ENCODE assay signal across 20 mouse cellular contexts in the genomic region with DNA sequence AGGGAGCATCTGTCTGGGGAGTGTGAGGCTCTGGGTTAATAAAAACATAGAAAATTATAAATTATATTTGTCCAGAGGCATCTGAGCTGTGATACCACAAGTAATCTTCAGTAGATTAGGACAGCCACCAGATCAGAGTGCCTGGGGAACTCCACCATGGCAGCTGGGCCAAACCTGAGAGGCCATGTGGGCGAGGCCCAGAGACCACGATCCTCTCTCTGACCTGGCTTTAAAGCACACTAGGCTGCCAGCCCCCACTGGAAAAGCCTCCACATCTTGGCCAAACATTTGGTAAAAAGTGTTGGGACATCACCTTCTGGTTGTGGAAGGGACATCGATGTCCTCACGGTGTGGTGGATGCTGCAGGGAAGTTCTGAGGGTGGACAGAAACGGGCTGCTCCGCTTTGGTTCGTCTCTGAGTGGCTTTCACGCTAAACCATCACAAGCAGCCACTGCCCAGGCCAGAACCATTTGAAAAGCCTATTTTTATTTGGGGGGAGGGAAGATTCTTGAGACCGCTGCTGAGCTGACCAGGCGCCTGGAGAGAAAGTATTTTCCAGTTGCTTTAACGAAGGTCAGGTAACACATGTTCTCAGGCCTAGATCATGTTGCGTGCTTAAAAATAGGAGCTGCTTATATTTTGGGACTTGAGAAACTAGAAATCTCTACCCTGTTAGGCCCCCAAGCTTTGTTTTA. TPM values are rescaled to one million over a fixed set of nuclear protein-coding genes. Genes with fewer than 3 reads are reported as not detected.
DNase-seq lines count a peak whose midpoint lies in the region; ATAC-seq and TF ChIP-seq lines count a peak whose summit lies in the region.
"Had no signal": no experiment of that assay in that cellular context is flagged by ENCODE, and none has a peak within 500 bp of the region (broad histone marks: within the 10 kb centered on the region; RNA-seq: fewer than 3 reads in every experiment).

No protein-coding gene starts in this region.

- H3K36me3 ChIP-seq in heart, embryonic 10.5 days = no peaks in the 10 kb centered on the region
- no peaks in the 10 kb centered on the region for H3K36me3 ChIP-seq in embryonic facial prominence, embryonic 10.5 days (replicated peaks)
- no peaks in the 10 kb centered on the region for H3K36me3 ChIP-seq in embryonic facial prominence, embryonic 15.5 days
- H3K36me3 ChIP-seq in myocyte (ENCODE audit: control insufficient read depth, insufficient read depth) = no peaks in the 10 kb centered on the region
- H3K36me3 ChIP-seq: liver, embryonic 13.5 days had no signal

- H3ac ChIP-seq in myocyte (ENCODE audit: control insufficient read depth, insufficient read length) = no peak overlapping the region

- H3K4me2 ChIP-seq in embryonic facial prominence, embryonic 15.5 days (replicated peaks) = no peak overlapping the region
- peak overlapping the region; percentile 59 for H3K4me2 ChIP-seq in myocyte (ENCODE audit: low read depth)
- H3K4me2 ChIP-seq: forebrain, embryonic 13.5 days; liver, embryonic 13.5 days had no signal

- H3K79me2 ChIP-seq in myocyte (ENCODE audit: control insufficient read depth, insufficient read depth) = no peaks in the 10 kb centered on the region

- no peak overlapping the region for H3K9ac ChIP-seq in embryonic facial prominence, embryonic 15.5 days
- H3K9ac ChIP-seq: forebrain, embryonic 13.5 days; liver, embryonic 13.5 days had no signal

- H3K4me1 ChIP-seq in heart, embryonic 10.5 days = peaks cover 11% of the 10 kb centered on the region
- H3K4me1 ChIP-seq in embryonic facial prominence, embryonic 10.5 days = peaks cover 15% of the 10 kb centered on the region
- no peaks in the 10 kb centered on the region for H3K4me1 ChIP-seq in embryonic facial prominence, embryonic 15.5 days
- H3K4me1 ChIP-seq: liver, embryonic 13.5 days had no signal

- TF ChIP-seq POLR2A in myocyte (IDR thresholded peaks at IDR 0.05; ENCODE audit: insufficient read length, low read depth) = no peak

- ATAC-seq in embryonic facial prominence, embryonic 15.5 days (ENCODE audit: insufficient number of reproducible peaks, low FRiP score, low TSS enrichment, low read depth) = no peak
- ATAC-seq: forebrain, embryonic 13.5 days had no signal

- H3K27me3 ChIP-seq in heart, embryonic 10.5 days (ENCODE audit: insufficient read depth, poor library complexity, severe bottlenecking) = no peaks in the 10 kb centered on the region
- no peaks in the 10 kb centered on the region for H3K27me3 ChIP-seq in embryonic facial prominence, embryonic 10.5 days (replicated peaks; ENCODE audit: low read depth, poor library complexity, severe bottlenecking)
- no peaks in the 10 kb centered on the region for H3K27me3 ChIP-seq in embryonic facial prominence, embryonic 15.5 days
- H3K27me3 ChIP-seq in myocyte (ENCODE audit: control insufficient read depth, insufficient read depth, insufficient read length) = no peaks in the 10 kb centered on the region
- H3K27me3 ChIP-seq: forebrain, embryonic 13.5 days; liver, embryonic 13.5 days had no signal

- no peak for DNase-seq in heart, embryonic 10.5 days (ENCODE audit: low spot score)
- no peak for DNase-seq in heart, adult 8-10 months (ENCODE audit: low spot score)
- no peak for DNase-seq in embryonic facial prominence, embryonic 10.5 days (ENCODE audit: low spot score)
- no peak for DNase-seq in urinary bladder, adult 2 months (ENCODE audit: low spot score)
- DNase-seq in layer of hippocampus, adult 9-10 months (ENCODE audit: low spot score) = no peak
- DNase-seq: adrenal gland, adult 8-10 months; embryo, embryonic 11 days; heart, adult 11 months; heart, postnatal 4 days; kidney, adult 18-20 months; liver, embryonic 13.5 days; lung, postnatal 14 days; midbrain, embryonic 14.5 days; spleen, adult 18-20 months had no signal

- H3K27ac ChIP-seq in heart, embryonic 10.5 days = peak overlapping the region; percentile 53
- H3K27ac ChIP-seq in embryonic facial prominence, embryonic 10.5 days (replicated peaks) = 0 out of 2 replicates have a peak overlapping the region, but pooled peaks have one; percentile 24
- peak overlapping the region; percentile 13; the same call in 1 of the 2 replicates for H3K27ac ChIP-seq in embryonic facial prominence, embryonic 15.5 days (replicated peaks)
- H3K27ac ChIP-seq: forebrain, embryonic 13.5 days; kidney, postnatal 0 days; layer of hippocampus, adult 2 months; liver, embryonic 13.5 days had no signal

- H3K4me3 ChIP-seq in heart, embryonic 10.5 days = no peak overlapping the region
- H3K4me3 ChIP-seq in embryonic facial prominence, embryonic 10.5 days = no peak overlapping the region
- H3K4me3 ChIP-seq in embryonic facial prominence, embryonic 15.5 days (replicated peaks) = no peak overlapping the region
- H3K4me3 ChIP-seq in myocyte = no peak overlapping the region
- H3K4me3 ChIP-seq: forebrain, embryonic 13.5 days; layer of hippocampus, adult 2 months; liver, embryonic 13.5 days; megakaryocyte, embryonic 14.5 days had no signal

- H3K9me3 ChIP-seq in heart, embryonic 10.5 days = no peaks in the 10 kb centered on the region
- H3K9me3 ChIP-seq in embryonic facial prominence, embryonic 10.5 days = no peaks in the 10 kb centered on the region
- H3K9me3 ChIP-seq in embryonic facial prominence, embryonic 15.5 days (replicated peaks) = no peaks in the 10 kb centered on the region
- H3K9me3 ChIP-seq: forebrain, embryonic 13.5 days; liver, embryonic 13.5 days; megakaryocyte, embryonic 14.5 days had no signal

- WGBS in heart, embryonic 10.5 days = 73% methylated on average over 12 of the region's 12 CpGs
- 82% methylated on average over 12 of the region's 12 CpGs for WGBS in embryonic facial prominence, embryonic 10.5 days
- 70% methylated on average over 12 of the region's 12 CpGs for WGBS in embryonic facial prominence, embryonic 15.5 days

TF ChIP-seq in myocyte, 11 proteins besides CTCF, POLR2A, EP300 and RAD21:
- TF ChIP-seq SRF (IDR thresholded peaks at IDR 0.05; ENCODE audit: control insufficient read depth, insufficient read length, low read depth) = no peak
- TF ChIP-seq MYOD1 (IDR thresholded peaks at IDR 0.05; ENCODE audit: control insufficient read depth in 1 of 3, insufficient read length in 2 of 3, low read depth in 2 of 3) = peak in 2 of 3 experiments; percentile 36 to 67
- no peak for TF ChIP-seq REST (IDR thresholded peaks at IDR 0.05; ENCODE audit: insufficient read depth, insufficient read length)
- TF ChIP-seq E2F4 (IDR thresholded peaks at IDR 0.05; ENCODE audit: insufficient read depth) = no peak
- TF ChIP-seq CEBPB (IDR thresholded peaks at IDR 0.05; ENCODE audit: insufficient read depth, poor library complexity, severe bottlenecking) = no peak
- peak; percentile 51 for TF ChIP-seq TCF12 (IDR thresholded peaks at IDR 0.05; ENCODE audit: insufficient read depth, poor library complexity, severe bottlenecking)
- TF ChIP-seq MYOG (IDR thresholded peaks at IDR 0.05; ENCODE audit: control insufficient read depth in 1 of 3, insufficient read depth in 1 of 3, insufficient read length in 2 of 3, low read depth in 2 of 3) = peak; percentile 22 to 91 (median 62)
- TF ChIP-seq USF1 (IDR thresholded peaks at IDR 0.05; ENCODE audit: low read depth) = no peak
TF ChIP-seq in myocyte: peak in this region for 3.

RNA-seq across cellular contexts. Expression of a gene that starts 6.2 kb away (rescaled TPM):
- 44.8 and 56.6 TPM in 2 replicates for polyA plus RNA-seq in heart, embryonic 10.5 days (2016; fragmentation: Nextera tagmentation; extraction: Ambion mirVana)
- total RNA-seq in heart, adult 8-10 months (2022) = 100 to 1,000 TPM; 159 to 211 (median 191) TPM
- polyA plus RNA-seq in embryonic facial prominence, embryonic 10.5 days (2016; fragmentation: Nextera tagmentation; extraction: Ambion mirVana) = 49.4 and 51.3 TPM in 2 replicates
- 41.2 and 48.8 TPM in 2 replicates for polyA plus RNA-seq in embryonic facial prominence, embryonic 15.5 days (2015; fragmentation: Nextera tagmentation; extraction: Ambion mirVana)
- 26.7 TPM for polyA plus RNA-seq in myocyte (2012; fragmentation: generic; extraction: Trizol)
- polyA plus RNA-seq in urinary bladder, adult 2 months (2012; rRNA removed) = 39.7 and 42.1 TPM in 2 replicates
